Mouse (Mus musculus): ENCODE measurements at regions not wholly inside any gene's neighbourhood (a gene's known extent, or its start where the extent isn't known, plus 50 kb on each side); places are given as distances from the start of the nearest gene placed in this dataset.

DNA sequence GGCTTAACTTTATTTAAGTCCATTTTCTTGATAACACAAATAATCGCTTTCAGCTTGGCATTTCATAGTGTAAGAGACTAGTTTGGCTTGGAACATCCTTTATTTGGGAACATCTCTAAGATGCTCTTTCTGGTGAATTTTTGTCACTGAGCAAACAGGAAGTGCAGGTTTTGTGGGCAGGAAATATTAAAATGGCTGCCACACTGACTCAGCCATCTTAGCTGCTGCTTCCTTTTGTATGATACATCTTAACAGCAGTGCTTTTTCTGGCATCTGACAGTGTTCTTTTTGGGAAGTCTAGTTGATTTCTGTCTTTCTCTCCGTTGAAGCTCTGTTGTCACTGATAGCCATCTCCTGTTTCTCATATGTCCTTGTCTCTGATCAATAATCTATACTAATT is 329.4 kb upstream of the Tet2 start:
- DNase-seq: no peak

- peak; percentile 64 for DNase-seq
These were observed 331.6 kb upstream of the Tet2 start for GRCm38 (mm10) chr3:133876439-133877072.

- DNase-seq: no peak
These were observed 332.4 kb upstream of the Tet2 start for GRCm38 (mm10) chr3:133877310-133877709.

- DNase-seq: no peak
These were observed 335.7 kb upstream of the Tet2 start for GRCm38 (mm10) chr3:133880626-133881025.

DNA sequence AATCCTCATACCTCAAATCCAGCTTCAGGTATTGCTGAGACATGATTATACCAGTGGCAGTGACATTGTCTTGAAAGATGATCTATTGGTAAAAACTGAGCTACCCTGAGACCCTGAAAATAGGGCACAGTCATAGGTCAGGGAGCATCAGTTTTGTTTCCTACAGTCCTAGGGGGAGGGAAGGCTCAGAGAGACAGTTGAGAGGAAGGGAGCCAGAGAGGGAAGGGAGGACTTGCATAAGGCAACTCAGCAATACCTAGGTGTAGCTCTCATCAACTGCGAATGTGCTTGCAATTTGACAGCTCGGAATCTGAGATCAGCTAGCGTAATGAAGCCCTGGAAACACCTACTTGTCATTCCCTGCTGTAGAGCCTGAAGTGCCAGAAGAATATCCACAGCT is 334.4 kb upstream of the Cxxc4 start:
- no peak for DNase-seq

DNA sequence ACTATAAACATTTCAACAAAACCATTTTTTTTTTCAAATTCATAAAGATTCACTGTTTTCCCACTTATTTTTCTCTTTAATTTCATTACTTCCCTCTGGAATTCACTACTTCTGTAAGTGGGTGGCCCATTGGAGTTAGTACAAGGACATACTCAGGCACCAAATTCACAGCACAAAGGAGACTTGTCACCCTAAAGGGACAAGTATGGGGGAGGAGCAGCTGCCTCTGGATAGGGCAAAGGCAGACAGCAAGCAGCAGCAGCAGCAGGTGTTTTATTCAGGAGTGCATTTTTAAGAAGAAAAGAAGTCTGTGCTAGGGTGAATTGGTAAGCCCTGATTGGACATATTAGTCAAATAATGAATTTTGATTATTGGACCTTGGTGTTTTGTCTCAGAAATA is 314.1 kb upstream of the Cxxc4 start:
- no peak for DNase-seq

- DNase-seq: no peak
These were observed 271.0 kb upstream of the Cxxc4 start for GRCm38 (mm10) chr3:133965322-133965721.

DNA sequence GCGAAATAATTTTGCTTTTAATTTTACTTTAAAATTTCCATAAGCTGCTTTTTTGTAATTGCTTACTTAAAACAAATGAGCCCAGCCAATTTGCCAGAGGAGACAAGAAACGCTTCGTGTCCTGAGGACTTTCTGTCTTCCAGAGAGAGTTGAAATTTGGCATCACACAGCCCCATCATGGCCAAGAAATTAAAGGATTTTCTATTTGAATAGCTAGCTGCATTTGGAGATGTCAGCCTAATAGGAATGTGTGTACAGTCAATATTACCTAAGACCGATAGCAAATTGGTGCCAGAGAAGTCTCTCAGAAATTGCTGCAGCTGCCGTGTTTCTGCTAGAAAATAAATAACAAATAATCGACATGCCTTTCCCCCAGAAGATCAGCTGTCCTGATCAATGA is 268.1 kb upstream of the Cxxc4 start:
- no peak for DNase-seq

DNA sequence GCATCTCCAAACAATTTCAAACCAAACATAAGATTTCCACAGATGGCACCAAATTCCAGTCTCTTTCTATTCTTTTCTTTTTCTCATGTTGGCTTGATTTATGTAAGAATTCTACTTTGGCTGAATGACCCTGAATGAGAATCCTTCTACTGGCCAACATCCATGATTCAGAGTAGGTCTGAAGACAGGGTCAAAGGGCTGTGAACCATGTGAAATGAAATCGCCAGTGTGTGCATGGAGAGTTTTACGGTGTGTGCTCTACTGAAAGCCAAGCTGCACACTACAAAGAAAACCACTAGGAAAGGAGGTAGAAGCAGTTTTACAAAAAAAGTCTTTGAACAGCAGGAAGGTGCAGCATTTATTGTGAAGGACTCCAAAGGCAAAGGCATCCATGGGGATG is 263.5 kb upstream of the Cxxc4 start:
- DNase-seq: no peak

DNA sequence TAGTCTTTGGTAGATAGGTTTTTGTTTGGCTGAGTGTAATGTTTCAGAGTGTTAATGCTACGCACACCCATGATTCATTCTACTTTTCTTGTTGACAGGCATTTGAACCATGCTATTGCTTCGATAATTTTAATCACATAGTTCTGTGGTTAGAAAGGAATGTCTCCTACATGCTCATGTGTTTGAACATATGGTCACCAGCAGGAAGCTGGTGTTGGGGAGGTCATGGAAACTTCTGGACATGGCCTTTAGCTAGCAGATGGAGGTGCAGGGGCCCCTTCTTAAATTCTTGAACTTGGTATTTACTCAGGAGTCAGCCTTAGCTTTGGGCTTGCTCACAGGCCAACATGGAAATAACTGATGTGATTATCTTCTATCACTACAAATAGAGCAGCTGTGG is 248.6 kb upstream of the Cxxc4 start:
- DNase-seq: no peak

DNA sequence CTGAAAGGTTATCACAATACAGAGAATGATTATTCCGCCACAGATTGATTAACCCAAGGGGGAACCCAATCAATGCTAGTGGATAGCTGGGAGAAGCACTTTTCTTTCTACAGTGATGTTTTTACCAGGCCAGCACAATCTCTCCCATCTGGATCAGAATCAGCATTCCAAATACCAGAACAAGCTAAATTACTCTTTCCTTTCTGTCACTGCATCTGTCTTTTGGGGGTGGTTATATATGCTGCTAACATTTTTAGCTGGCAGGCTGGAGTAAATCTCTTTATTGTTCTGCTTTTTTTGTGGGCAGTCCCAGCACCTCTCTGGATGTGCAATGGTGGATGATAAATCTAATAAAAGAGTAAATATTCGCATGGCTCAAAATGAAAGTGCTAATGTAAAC is 242.3 kb upstream of the Cxxc4 start:
- DNase-seq: no peak

GRCm38 (mm10) chr3:133999965-134000364 is 236.3 kb upstream of the Cxxc4 start:
- DNase-seq: no peak

GRCm38 (mm10) chr3:134000595-134000994 is 235.7 kb upstream of the Cxxc4 start:
- no peak for DNase-seq

DNA sequence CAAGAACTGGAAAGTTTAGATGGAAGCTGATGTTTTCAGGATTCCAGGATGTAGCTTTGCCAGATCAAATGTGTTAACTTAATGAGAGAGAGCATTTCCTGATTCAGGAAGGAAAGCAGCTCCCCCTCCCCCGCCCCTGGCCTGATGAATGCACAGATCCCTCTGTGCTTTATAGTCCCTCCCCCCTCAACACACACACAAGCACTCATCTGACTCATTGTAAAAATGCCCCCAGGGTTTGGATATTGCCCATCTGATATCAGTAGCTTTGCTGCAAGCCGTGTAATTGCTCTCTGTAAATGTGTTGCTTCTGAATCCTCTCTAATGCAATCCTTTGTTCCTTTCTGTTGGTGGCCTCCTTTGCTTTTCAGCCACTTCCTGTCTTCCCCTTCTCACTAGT is 221.5 kb upstream of the Cxxc4 start:
- no peak for DNase-seq

GRCm38 (mm10) chr3:134015412-134015811 is 220.9 kb upstream of the Cxxc4 start:
- no peak for DNase-seq

- DNase-seq: peak; percentile 16
These were observed 202.4 kb upstream of the Cxxc4 start for GRCm38 (mm10) chr3:134033862-134034261.

GRCm38 (mm10) chr3:134036310-134036934 is 199.9 kb upstream of the Cxxc4 start:
- DNase-seq: no peak

GRCm38 (mm10) chr3:134050649-134051048 is 185.6 kb upstream of the Cxxc4 start:
- no peak for DNase-seq

- DNase-seq: no peak
These were observed 153.8 kb upstream of the Cxxc4 start for GRCm38 (mm10) chr3:134082461-134082860.

DNA sequence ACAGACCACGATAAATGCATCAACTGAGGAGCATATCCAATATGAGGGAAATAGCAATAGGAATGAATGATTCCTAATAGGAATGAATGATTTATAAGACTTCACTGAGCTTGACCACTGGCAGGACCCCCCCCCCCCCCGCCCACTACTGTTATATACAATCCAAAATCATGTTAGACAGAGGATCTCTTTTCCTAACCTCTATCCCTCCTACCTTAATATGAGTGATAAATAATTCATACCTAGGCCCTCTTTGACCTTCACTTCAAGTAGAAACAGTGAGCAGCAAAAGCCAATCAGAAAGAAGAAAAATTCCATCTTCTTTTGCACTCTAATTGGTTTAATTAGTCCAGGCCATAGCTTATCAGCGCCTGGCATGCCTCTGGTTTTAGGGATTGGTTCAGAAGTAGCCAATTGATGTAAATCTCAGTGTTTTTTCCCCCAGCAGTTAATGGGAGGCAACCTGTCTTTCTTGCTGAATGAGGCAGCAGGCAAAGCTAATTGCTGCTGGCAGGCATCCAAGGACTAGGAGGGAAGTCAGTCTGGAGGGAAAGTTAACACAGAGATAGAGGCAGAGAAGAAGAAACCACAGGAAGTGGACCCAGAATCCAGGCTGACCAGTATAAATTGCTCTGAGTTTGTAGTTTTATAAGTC is 136.7 kb upstream of the Cxxc4 start:
- peak; percentile 11 for DNase-seq

DNA sequence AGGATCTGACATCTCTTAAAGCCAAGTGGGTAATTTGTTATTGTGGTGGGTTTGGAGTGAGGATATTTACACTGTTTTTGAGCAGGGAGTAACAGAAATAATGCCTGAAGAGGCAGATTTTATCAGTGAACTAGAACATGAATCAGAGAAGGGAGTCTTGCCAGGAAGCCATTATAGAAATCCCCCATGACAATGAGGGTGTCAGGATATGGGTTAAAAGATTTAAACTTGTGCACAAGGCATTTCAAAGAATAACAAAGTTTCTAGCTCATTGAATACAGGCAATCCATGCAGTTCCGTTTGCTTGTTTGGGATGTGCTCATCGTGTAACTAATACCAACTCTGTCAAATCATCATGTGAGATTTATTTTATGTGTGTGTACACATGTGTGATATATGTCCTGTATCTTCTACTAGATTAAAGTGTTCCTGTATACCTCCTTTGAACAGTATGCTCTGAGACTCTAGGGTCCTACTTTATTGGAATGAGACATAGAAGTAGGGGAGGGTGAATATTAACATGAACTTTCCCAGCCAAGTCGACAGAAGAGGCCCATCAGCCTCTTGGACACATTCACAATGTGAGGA is 134.0 kb upstream of the Cxxc4 start:
- DNase-seq: no peak

DNA sequence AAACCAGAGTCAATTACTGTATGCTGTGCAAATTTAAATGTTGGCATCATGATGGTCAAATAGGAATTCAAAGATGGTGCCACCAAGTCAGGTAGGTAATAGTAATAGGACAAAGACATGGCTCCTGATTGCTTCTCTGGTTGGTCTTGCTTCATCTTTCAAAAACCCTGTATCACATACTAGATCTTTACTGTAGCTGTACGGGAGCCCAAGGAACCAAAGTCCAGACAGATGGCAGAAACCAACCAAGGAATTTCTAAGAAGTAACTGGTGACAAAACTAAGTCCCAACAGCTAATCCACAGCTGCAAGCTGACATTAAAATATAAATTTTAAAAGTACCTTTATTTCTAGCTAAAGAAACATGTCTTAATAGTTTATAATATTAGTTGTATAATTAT is 131.7 kb upstream of the Cxxc4 start:
- no peak for DNase-seq

GRCm38 (mm10) chr3:134105112-134105511 is 131.2 kb upstream of the Cxxc4 start:
- DNase-seq: no peak

- no peak for DNase-seq
These were observed 130.7 kb upstream of the Cxxc4 start for GRCm38 (mm10) chr3:134105567-134105966.
